Mouse (Mus musculus) heart, embryonic 13.5 days (tissue): Measurements from ENCODE around the gene Vcp. TPM values are rescaled to one million over a fixed set of nuclear protein-coding genes. Genes with fewer than 3 reads are reported as not detected.

Source experiments
- ATAC-seq: fragments of 200-750 bp; cut with Nextera tagmentation; 2 replicates; pipeline ENCODE4 v1.8.0; 2017; ENCODE audit warnings: moderate TSS enrichment; ENCODE audit not compliant: insufficient number of reproducible peaks, low FRiP score, low TSS enrichment; ENCODE audit errors: extremely low read depth
- H3K27ac ChIP-seq: fragments of 300-500 bp; sonication (generic); replicated peaks from 2 replicates; pipeline ENCODE4 v1.5.1; 2015; ENCODE audit warnings: moderate library complexity, mild to moderate bottlenecking, inconsistent platforms
- H3K27me3 ChIP-seq: fragments of 300-500 bp; sonication (generic); replicated peaks from 2 replicates; pipeline ENCODE4 v1.6.1; 2015; ENCODE audit warnings: mild to moderate bottlenecking, inconsistent platforms
- H3K36me3 ChIP-seq: fragments of 300-500 bp; sonication (generic); 2 replicates; pipeline ENCODE4 v1.6.1; 2015; ENCODE audit warnings: mild to moderate bottlenecking, inconsistent platforms
- H3K4me1 ChIP-seq: fragments of 300-500 bp; sonication (generic); 2 replicates; pipeline ENCODE4 v1.6.1; 2015; ENCODE audit warnings: inconsistent platforms
- H3K4me2 ChIP-seq: fragments of 300-500 bp; sonication (generic); 2 replicates; pipeline ENCODE4 v1.6.1; 2015; ENCODE audit warnings: inconsistent platforms, mild to moderate bottlenecking, moderate library complexity
- H3K4me3 ChIP-seq: fragments of 300-500 bp; sonication (generic); 2 replicates; pipeline ENCODE4 v1.5.1; 2015; ENCODE audit warnings: moderate library complexity, mild to moderate bottlenecking, inconsistent platforms
- H3K9ac ChIP-seq: fragments of 300-500 bp; sonication (generic); 2 replicates; pipeline ENCODE4 v1.6.1; 2015; ENCODE audit warnings: inconsistent platforms, mild to moderate bottlenecking, moderate library complexity
- H3K9me3 ChIP-seq: fragments of 300-500 bp; sonication (generic); 2 replicates; pipeline ENCODE4 v1.6.1; 2016; ENCODE audit warnings: inconsistent platforms
- WGBS: fragments of 180-500 bp; shearing (Covaris S2); methylation state at CpG from one replicate; pipeline ENCODE4 v1.1.7; 2015; ENCODE audit warnings: mixed read lengths; 5-methylcytosine and 5-hydroxymethylcytosine counted together
- polyA plus RNA-seq: library from polyadenylated mRNA; unstranded; fragments of >200 nt; fragmentation: Nextera tagmentation; extraction: Ambion mirVana; gene quantifications from 2 replicates; pipeline ENCODE4 v1.2.1, GENCODE M21; 2015

The Vcp gene
- polyA plus RNA-seq, 1 experiment from 2014 or later, result 459 TPM

DNA sequence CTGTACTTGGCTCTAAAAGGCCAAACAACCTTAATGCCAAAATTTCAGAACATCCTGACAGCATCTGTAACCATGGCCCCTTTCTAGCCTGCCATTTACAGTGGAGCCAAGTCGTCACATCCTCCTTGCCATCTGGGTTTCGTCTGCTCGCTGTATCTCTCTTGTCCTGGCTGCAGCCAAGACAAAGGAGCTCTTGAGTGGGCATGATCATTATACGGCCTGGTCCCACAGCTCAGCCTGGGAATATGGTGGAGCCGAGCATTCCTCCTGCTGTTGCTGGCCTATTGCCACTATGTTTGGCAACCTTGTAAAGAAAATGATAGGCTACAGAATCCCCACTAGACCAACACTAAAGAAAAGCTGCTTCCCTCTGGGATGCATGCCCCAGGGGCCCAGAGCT lies 57.0 kb downstream of the Vcp start:
- H3K9ac ChIP-seq, result no peak overlapping the region
- no peak overlapping the region for H3K27ac ChIP-seq
- peaks cover 79% of the 10 kb centered on the region for H3K27me3 ChIP-seq
- no peak overlapping the region for H3K4me2 ChIP-seq
- no peaks in the 10 kb centered on the region for H3K4me1 ChIP-seq
- ATAC-seq, result no peak
- no peaks in the 10 kb centered on the region for H3K36me3 ChIP-seq
- no peak overlapping the region for H3K4me3 ChIP-seq
- WGBS, result 53% methylated on average over 5 of the region's 5 CpGs
- no peaks in the 10 kb centered on the region for H3K9me3 ChIP-seq

DNA sequence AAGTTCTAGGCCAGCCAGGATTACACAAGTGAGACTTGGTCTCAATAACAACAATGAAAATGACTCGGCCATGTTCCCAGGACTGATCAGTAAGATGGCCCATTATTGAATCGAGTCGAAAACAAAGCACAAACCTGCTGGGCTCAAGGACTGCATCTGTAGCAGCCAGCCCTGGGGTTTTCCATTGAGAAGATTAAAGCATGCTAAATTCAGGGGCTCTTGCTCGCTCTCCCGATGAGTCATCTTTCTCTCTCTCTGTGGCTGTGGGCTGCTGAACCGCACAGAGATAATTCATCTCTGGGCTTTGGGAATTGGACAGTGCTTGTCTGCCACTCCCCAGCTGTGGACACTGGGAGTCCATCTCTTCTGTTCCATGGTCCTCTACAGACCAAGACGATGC lies 58.9 kb downstream of the Vcp start:
- Histone ChIP-seq H3K9me3 (no peaks in the 10 kb centered on the region), H3K36me3 (no peaks in the 10 kb centered on the region), H3K9ac (no peak overlapping the region), H3K27ac (no peak overlapping the region), H3K4me3 (no peak overlapping the region), H3K27me3 (peaks cover 78% of the 10 kb centered on the region), H3K4me2 (no peak overlapping the region), H3K4me1 (no peaks in the 10 kb centered on the region)
- WGBS, result 65% methylated on average over 7 of the region's 7 CpGs
- no peak for ATAC-seq

DNA sequence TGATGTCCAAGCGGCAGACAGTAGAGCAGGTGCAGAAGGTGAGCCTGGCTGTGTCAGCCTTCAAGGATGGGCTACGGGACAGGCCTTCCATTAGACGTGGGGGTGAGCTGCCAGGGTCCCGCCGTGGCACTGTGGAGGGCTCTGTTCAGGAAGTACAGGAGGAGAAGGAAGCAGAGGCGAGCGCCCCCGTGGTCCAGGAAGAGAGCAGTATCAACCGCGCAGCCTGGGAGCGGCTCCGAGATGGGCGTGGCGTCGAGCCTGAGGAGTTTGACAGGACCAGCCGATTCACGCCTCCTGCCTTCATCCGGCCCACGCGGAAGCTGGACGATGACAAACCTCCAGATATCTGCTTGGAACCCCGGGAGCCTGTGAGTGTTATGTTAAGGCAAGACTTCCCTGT lies 66.7 kb downstream of the Vcp start:
- peak overlapping the region; percentile 41 for H3K4me3 ChIP-seq
- H3K9me3 ChIP-seq, result no peaks in the 10 kb centered on the region
- peaks cover 33% of the 10 kb centered on the region for H3K4me1 ChIP-seq
- ATAC-seq, result peak; percentile 47; the same call in 1 of the 2 replicates
- WGBS, result 6% methylated on average over 22 of the region's 22 CpGs
- H3K27me3 ChIP-seq, result peaks cover 44% of the 10 kb centered on the region
- H3K9ac ChIP-seq, result peak overlapping the region; percentile 72
- peak overlapping the region; percentile 93 for H3K27ac ChIP-seq
- peak overlapping the region; percentile 69 for H3K4me2 ChIP-seq
- H3K36me3 ChIP-seq, result no peaks in the 10 kb centered on the region

DNA sequence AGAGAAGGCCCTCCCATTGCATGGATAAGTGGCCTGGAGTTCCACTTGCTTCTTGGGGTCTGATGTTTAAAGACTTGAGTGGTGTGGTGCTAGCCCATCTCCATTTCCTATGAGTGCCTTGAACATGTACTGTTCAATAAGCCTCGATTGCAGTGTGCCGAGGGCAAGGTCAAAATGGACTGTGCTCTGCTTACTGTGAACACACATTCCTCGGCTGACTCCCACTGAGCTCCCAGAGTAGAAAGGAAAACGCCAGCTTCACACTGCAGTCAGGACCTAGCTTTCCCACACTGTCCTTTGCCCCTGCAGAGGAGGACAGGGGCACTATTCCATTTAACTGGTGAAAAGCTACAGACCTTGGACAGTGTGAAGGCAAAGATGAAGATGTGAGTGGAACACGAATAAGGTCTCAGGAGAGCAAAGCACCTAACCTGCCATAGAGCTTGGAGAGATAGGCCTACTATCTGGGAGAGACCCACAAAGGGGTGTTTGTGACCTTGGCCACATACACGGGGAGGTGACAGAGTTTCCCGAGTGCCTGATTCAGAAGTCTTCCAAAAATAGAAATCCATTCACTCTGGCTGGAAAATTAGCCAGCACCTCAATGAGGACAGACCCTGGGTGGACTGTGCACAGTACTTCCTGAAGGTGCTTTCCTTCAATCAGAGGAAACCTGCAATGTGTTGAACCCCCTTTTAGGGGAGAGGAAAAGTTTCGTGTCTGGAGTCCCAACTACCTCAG lies 67.9 kb downstream of the Vcp start:
- no peak for ATAC-seq
- H3K4me2 ChIP-seq, result peak overlapping the region; percentile 69
- 39% methylated on average over 8 of the region's 8 CpGs for WGBS
- peaks cover 31% of the 10 kb centered on the region for H3K27me3 ChIP-seq
- 0 out of 2 replicates have a peak overlapping the region, but pooled peaks have one; percentile 0 for H3K9ac ChIP-seq
- H3K4me3 ChIP-seq, result no peak overlapping the region
- peaks cover 33% of the 10 kb centered on the region for H3K4me1 ChIP-seq
- H3K27ac ChIP-seq, result peak overlapping the region; percentile 93
- no peaks in the 10 kb centered on the region for H3K36me3 ChIP-seq
- H3K9me3 ChIP-seq, result no peaks in the 10 kb centered on the region

Other genes starting within 250 kb of the Vcp start
- not detected in 2 replicates for gene Ccl19, start 243.9 kb downstream of the Vcp start, polyA plus RNA-seq
- 11.9 and 25.4 TPM in 2 replicates for gene Ccl21a, start 226.5 kb downstream of the Vcp start, polyA plus RNA-seq
- gene Fam205a1, start 146.6 kb downstream of the Vcp start, polyA plus RNA-seq, result 0.05 TPM in 1 of 2 replicates, not detected in the other
- gene Gm12394, start 143.7 kb downstream of the Vcp start, polyA plus RNA-seq, result 0.06 and 0.13 TPM in 2 replicates
- 0.20 and 0.23 TPM in 2 replicates for gene Fam205c, start 126.3 kb downstream of the Vcp start, polyA plus RNA-seq
- 3.7 and 4.0 TPM in 2 replicates for gene Phf24, start 83.8 kb downstream of the Vcp start, polyA plus RNA-seq
- 12.2 and 14.3 TPM in 2 replicates for gene Dnajb5, start 50.7 kb downstream of the Vcp start, polyA plus RNA-seq
- gene 1700022I11Rik, start 30.9 kb downstream of the Vcp start, polyA plus RNA-seq, result 0.51 and 0.57 TPM in 2 replicates
- gene Fancg, start 10.0 kb upstream of the Vcp start, polyA plus RNA-seq, result 10.8 and 11.0 TPM in 2 replicates
- 12.7 and 13.8 TPM in 2 replicates for gene Pigo, start 25.3 kb upstream of the Vcp start, polyA plus RNA-seq
- gene Stoml2, start 31.2 kb upstream of the Vcp start, polyA plus RNA-seq, result 211 and 238 TPM in 2 replicates
- 14.8 and 15.5 TPM in 2 replicates for gene Fam214b, start 45.7 kb upstream of the Vcp start, polyA plus RNA-seq
- gene Unc13b, start 58.4 kb upstream of the Vcp start, polyA plus RNA-seq, result 9.7 and 10.2 TPM in 2 replicates